16 mouse cellular contexts compared by ENCODE assay signal in the genomic region with DNA sequence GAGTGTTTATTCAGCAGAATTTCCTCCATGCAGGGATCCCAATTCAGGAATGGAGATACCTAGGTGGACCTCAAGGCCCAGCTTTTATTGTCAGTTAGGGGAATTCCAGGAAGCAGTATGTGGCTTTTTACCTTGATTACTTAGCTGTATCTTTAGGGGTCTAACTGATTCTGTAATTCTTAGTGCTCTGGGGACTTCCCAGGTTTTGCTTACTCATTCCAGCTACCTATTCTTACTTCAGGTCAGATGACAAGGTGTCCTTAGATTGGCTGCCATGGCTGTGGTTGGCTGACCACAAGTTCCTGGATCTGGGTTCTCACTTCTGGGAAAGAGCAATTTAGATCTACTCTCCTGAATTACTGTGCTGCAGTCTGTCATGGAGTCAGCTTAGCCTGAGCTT.
"Had no signal": no experiment of that assay in that cellular context is flagged by ENCODE, and none has a peak within 500 bp of the region (broad histone marks: within the 10 kb centered on the region; RNA-seq: fewer than 3 reads in every experiment).

No protein-coding gene starts in this region.

- H3K9me3 ChIP-seq: neural tube, embryonic 13.5 days; neural tube, embryonic 15.5 days; stomach, embryonic 15.5 days had no signal

- DNase-seq: retina, postnatal 1 day; right cerebral cortex, adult 18-20 months; right cerebral cortex, postnatal 14 days; right cerebral cortex, postnatal 25 days; right cerebral cortex, postnatal 4 days; spleen, adult 18-20 months; thymus, adult 18-20 months; thymus, adult 2 months; thymus, postnatal 14 days; thymus, postnatal 25 days; thymus, postnatal 36 days; thymus, postnatal 4 days had no signal

- H3K36me3 ChIP-seq: neural tube, embryonic 13.5 days; neural tube, embryonic 15.5 days; stomach, embryonic 15.5 days had no signal

- H3K4me2 ChIP-seq: neural tube, embryonic 13.5 days; neural tube, embryonic 15.5 days; stomach, embryonic 15.5 days had no signal

- H3K27ac ChIP-seq: neural tube, embryonic 13.5 days; neural tube, embryonic 15.5 days; stomach, embryonic 15.5 days; stomach, postnatal 0 days had no signal

- H3K4me1 ChIP-seq: neural tube, embryonic 13.5 days; neural tube, embryonic 15.5 days; stomach, embryonic 15.5 days had no signal

- H3K9ac ChIP-seq: neural tube, embryonic 13.5 days; neural tube, embryonic 15.5 days; stomach, embryonic 15.5 days had no signal

- H3K4me3 ChIP-seq: neural tube, embryonic 13.5 days; neural tube, embryonic 15.5 days; stomach, embryonic 15.5 days had no signal

- H3K27me3 ChIP-seq: neural tube, embryonic 13.5 days; neural tube, embryonic 15.5 days; stomach, embryonic 15.5 days had no signal
